Mouse (Mus musculus) embryonic facial prominence, embryonic 14.5 days (tissue): ENCODE results near the gene Cers6. TPM values are rescaled to one million over a fixed set of nuclear protein-coding genes. Genes with fewer than 3 reads are reported as not detected.

Experiments used
- ATAC-seq: fragments of 200-750 bp; cut with Nextera tagmentation; 2 replicates; pipeline ENCODE4 v1.8.0; 2017; ENCODE audit warnings: low read depth, moderate number of reproducible peaks, moderate TSS enrichment
- DNase-seq: peaks from one replicate; pipeline ENCODE4 v3.0.0-alpha.2; 2015; ENCODE audit warnings: low spot score
- H3K27ac ChIP-seq: fragments of 300-500 bp; sonication (generic); replicated peaks from 2 replicates; pipeline ENCODE4 v1.5.1; 2014; ENCODE audit warnings: low read depth, mild to moderate bottlenecking, low read length, moderate library complexity
- H3K27me3 ChIP-seq: fragments of 300-500 bp; sonication (generic); replicated peaks from 2 replicates; pipeline ENCODE4 v1.6.1; 2014; ENCODE audit warnings: low read length; ENCODE audit not compliant: control insufficient read depth, insufficient read depth
- H3K36me3 ChIP-seq: fragments of 300-500 bp; sonication (generic); 2 replicates; pipeline ENCODE4 v1.6.1; 2014; ENCODE audit warnings: low read length, mixed read lengths; ENCODE audit not compliant: control insufficient read depth, insufficient read depth
- H3K4me1 ChIP-seq: fragments of 300-500 bp; sonication (generic); 2 replicates; pipeline ENCODE4 v1.6.1; 2014; ENCODE audit warnings: antibody characterized with exemption, low read length; ENCODE audit not compliant: control insufficient read depth, insufficient read depth
- H3K4me2 ChIP-seq: fragments of 300-500 bp; sonication (generic); 2 replicates; pipeline ENCODE4 v1.6.1; 2014; ENCODE audit warnings: low read depth, mild to moderate bottlenecking, low read length, moderate library complexity, mixed read lengths
- H3K4me3 ChIP-seq: fragments of 300-500 bp; sonication (generic); 2 replicates; pipeline ENCODE4 v1.5.1; 2014; ENCODE audit warnings: low read depth, mild to moderate bottlenecking, low read length
- H3K9ac ChIP-seq: fragments of 300-500 bp; sonication (generic); 2 replicates; pipeline ENCODE4 v1.6.1; 2014; ENCODE audit warnings: low read depth, mild to moderate bottlenecking, low read length, moderate library complexity, mixed read lengths
- H3K9me3 ChIP-seq: fragments of 300-500 bp; sonication (generic); 2 replicates; pipeline ENCODE4 v1.6.1; 2016; ENCODE audit warnings: low read length; ENCODE audit not compliant: control insufficient read depth
- WGBS: fragments of 180-500 bp; shearing (Covaris S2); extraction: QIAGEN DNeasy Blood & Tissue Kit; methylation state at CpG from one replicate; pipeline ENCODE4 v1.1.7; 2014; 5-methylcytosine and 5-hydroxymethylcytosine counted together
- polyA plus RNA-seq: library from polyadenylated mRNA; unstranded; fragments of >200 nt; fragmentation: Nextera tagmentation; extraction: Ambion mirVana; gene quantifications from 2 replicates; pipeline ENCODE4 v1.2.1, GENCODE M21; 2014

Cers6 gene
- polyA plus RNA-seq, 1 experiment from 2014 or later, result 24.3 TPM

GRCm38 (mm10) chr2:68873653-68874441 is 12.6 kb downstream of the Cers6 start:
- no peaks in the 10 kb centered on the region for H3K36me3 ChIP-seq
- 62% methylated on average over 15 of the region's 15 CpGs for WGBS
- no peaks in the 10 kb centered on the region for H3K27me3 ChIP-seq
- H3K27ac ChIP-seq, result no peak overlapping the region
- peak; percentile 53; the same call in 1 of the 2 replicates for ATAC-seq
- no peak overlapping the region for H3K4me2 ChIP-seq
- peaks cover 4% of the 10 kb centered on the region for H3K9me3 ChIP-seq
- H3K4me3 ChIP-seq, result no peak overlapping the region
- no peak for DNase-seq
- H3K9ac ChIP-seq, result no peak overlapping the region
- H3K4me1 ChIP-seq, result peaks cover 5% of the 10 kb centered on the region; the same call in 1 of the 2 replicates

GRCm38 (mm10) chr2:68874575-68874974 is 13.3 kb downstream of the Cers6 start:
- ATAC-seq (no peak), DNase-seq (no peak)
- H3K4me1 ChIP-seq, result peaks cover 5% of the 10 kb centered on the region; the same call in 1 of the 2 replicates
- peaks cover 8% of the 10 kb centered on the region for H3K9me3 ChIP-seq
- H3K27me3 ChIP-seq, result no peaks in the 10 kb centered on the region
- no peaks in the 10 kb centered on the region for H3K36me3 ChIP-seq
- H3K4me3 ChIP-seq, result no peak overlapping the region
- H3K4me2 ChIP-seq, result no peak overlapping the region
- no peak overlapping the region for H3K27ac ChIP-seq
- 89% methylated on average over 6 of the region's 6 CpGs for WGBS
- no peak overlapping the region for H3K9ac ChIP-seq

- Histone ChIP-seq H3K36me3 (no peaks in the 10 kb centered on the region), H3K9ac (no peak overlapping the region), H3K27ac (no peak overlapping the region), H3K27me3 (no peaks in the 10 kb centered on the region), H3K4me1 (peaks cover 5% of the 10 kb centered on the region; the same call in 1 of the 2 replicates), H3K9me3 (peaks cover 8% of the 10 kb centered on the region), H3K4me2 (no peak overlapping the region), H3K4me3 (no peak overlapping the region)
- ATAC-seq (no peak), DNase-seq (no peak)
- WGBS, result 90% methylated on average over 4 of the region's 4 CpGs
Measured at GRCm38 (mm10) chr2:68879071-68879651, 17.9 kb downstream of the Cers6 start.

DNA sequence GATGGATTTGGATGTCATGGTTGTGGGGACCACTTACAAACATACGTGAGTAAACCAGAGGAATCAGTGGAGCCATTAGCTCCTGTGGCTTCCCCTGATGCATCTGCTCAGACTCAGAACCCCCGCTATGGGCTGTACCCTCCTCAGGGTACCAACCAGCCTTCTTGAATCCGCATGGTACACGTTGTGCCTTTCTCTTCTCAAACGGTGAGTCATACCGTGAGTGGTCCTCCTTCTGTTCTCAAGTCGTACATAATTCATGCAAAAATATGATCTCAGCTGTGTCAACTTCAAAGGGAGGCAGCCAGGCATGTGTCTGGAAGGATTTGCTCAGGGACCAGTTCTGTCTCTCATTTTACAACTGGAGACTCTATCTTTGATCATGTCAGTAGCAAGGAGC is 23.3 kb downstream of the Cers6 start:
- DNase-seq (no peak), ATAC-seq (no peak)
- Histone ChIP-seq H3K9me3 (no peaks in the 10 kb centered on the region), H3K27ac (no peak overlapping the region), H3K9ac (no peak overlapping the region), H3K4me3 (no peak overlapping the region), H3K27me3 (no peaks in the 10 kb centered on the region), H3K36me3 (no peaks in the 10 kb centered on the region), H3K4me2 (no peak overlapping the region), H3K4me1 (peaks cover 26% of the 10 kb centered on the region)
- WGBS, result 54% methylated on average over 7 of the region's 7 CpGs

GRCm38 (mm10) chr2:68885206-68885605 is 24.0 kb downstream of the Cers6 start:
- DNase-seq, result no peak
- no peaks in the 10 kb centered on the region for H3K36me3 ChIP-seq
- no peaks in the 10 kb centered on the region for H3K9me3 ChIP-seq
- WGBS, result 90% methylated on average over 2 of the region's 2 CpGs
- H3K4me1 ChIP-seq, result peaks cover 26% of the 10 kb centered on the region
- H3K4me2 ChIP-seq, result no peak overlapping the region
- ATAC-seq, result no peak
- H3K27me3 ChIP-seq, result no peaks in the 10 kb centered on the region
- H3K27ac ChIP-seq, result no peak overlapping the region
- H3K4me3 ChIP-seq, result no peak overlapping the region
- H3K9ac ChIP-seq, result no peak overlapping the region

DNA sequence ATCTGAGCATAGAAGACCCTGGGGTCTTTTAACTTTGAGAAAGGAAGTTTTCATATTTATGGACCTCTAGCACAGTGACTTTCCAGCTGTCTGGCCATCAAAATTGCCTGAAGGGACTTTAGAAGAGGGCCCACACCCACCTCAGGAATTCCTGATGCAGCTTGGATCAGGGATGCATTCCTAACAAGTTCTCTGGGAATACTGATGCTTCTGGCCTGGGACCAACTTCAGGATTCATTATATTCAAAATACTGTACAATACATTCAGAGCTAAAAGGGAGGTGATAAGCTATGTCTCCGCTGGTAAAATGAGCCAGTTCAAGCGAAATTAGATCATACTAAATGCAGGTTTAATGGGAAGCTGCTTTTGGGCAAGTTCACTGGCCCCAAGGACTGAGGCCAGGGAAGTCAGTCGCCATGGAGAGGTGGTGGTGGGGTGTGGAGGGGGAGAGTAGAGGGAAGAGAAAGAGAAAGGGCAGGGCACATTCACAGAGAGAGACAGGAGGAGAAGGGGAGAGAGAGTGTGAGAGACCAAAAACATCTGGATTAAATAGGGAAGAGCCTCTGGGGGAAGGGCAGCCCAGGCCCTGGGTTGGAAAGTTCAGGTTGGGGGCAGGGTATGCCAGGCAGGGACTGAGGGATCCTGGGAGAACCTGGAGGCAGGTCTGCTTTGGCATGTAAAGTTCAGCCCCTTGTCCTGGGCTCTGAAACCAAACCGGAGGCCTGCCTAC is 24.7 kb downstream of the Cers6 start:
- ATAC-seq (peak; percentile 58; the same call in 1 of the 2 replicates), DNase-seq (peak; percentile 87)
- Histone ChIP-seq H3K27ac (0 out of 2 replicates have a peak overlapping the region, but pooled peaks have one; percentile 29), H3K4me3 (no peak overlapping the region), H3K36me3 (no peaks in the 10 kb centered on the region), H3K27me3 (no peaks in the 10 kb centered on the region), H3K9me3 (no peaks in the 10 kb centered on the region), H3K4me2 (no peak overlapping the region; the same call in 1 of the 2 replicates), H3K9ac (no peak overlapping the region), H3K4me1 (peaks cover 26% of the 10 kb centered on the region)
- WGBS, result 20% methylated on average over 4 of the region's 4 CpGs

DNA sequence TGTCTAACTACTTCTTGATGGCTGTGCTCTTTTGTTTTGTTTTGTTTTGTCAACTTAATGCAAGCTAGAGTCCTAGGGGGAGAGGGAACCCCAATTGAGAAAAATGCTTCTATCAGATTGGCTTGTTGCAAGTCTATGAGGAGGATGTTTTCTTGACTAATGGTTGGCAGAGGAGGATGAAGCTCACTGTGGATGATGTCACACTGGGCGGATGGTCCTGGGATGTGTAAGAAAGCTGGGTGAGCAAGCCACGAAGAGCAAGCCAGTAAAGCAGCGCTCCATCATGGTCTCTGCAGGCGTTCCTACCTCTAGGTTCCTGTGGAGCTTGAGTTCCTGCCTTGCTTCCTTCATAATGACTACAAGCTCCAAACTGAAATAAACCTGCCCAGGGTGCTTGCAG is 25.4 kb downstream of the Cers6 start:
- Histone ChIP-seq H3K4me3 (no peak overlapping the region), H3K27ac (no peak overlapping the region), H3K4me2 (no peak overlapping the region), H3K4me1 (peaks cover 26% of the 10 kb centered on the region), H3K27me3 (no peaks in the 10 kb centered on the region), H3K9ac (no peak overlapping the region), H3K9me3 (no peaks in the 10 kb centered on the region), H3K36me3 (no peaks in the 10 kb centered on the region)
- 86% methylated on average over 4 of the region's 4 CpGs for WGBS
- ATAC-seq (no peak), DNase-seq (no peak)

DNA sequence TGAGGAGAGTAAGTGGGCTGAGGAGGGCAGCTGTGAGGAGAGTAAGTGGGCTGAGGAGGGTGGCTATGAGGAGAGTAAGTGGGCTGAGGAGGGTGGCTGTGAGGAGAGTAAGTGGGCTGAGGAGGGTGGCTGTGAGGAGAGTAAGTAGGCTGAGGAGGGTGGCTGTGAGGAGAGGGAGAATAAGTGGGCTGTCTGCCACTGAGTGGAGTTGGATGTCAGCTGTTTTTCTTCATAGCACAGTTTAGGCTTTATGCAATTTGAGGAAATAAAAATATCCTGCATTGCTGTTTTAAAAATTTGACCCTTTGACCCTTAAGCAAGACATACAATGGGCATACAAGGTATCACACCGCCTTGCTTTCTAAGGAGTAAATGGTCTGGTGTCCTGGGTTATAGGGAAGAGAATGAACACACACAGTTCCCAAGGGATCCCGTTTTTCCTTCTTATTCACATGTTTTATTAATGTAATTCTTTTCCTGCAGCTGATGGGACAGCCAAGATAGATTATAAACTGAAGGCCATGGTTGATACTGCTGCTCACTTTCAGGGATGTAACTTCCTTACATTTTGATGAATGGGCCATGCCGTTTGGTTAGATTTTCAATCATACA is 27.0 kb downstream of the Cers6 start:
- DNase-seq (no peak), ATAC-seq (no peak)
- 74% methylated on average over 3 of the region's 3 CpGs for WGBS
- H3K27ac ChIP-seq, result no peak overlapping the region
- H3K4me3 ChIP-seq, result no peak overlapping the region
- no peaks in the 10 kb centered on the region for H3K27me3 ChIP-seq
- no peaks in the 10 kb centered on the region for H3K9me3 ChIP-seq
- peaks cover 26% of the 10 kb centered on the region for H3K4me1 ChIP-seq
- H3K36me3 ChIP-seq, result no peaks in the 10 kb centered on the region
- no peak overlapping the region for H3K4me2 ChIP-seq
- H3K9ac ChIP-seq, result no peak overlapping the region
